Mouse (Mus musculus) olfactory bulb, adult 2 months (tissue): ENCODE data around the gene Sept10.

Experiments used
- CTCF ChIP-seq: fragments of 200-500 bp; IDR thresholded peaks from 2 replicates; pipeline ENCODE4 v1.5.1; 2012; ENCODE audit warnings: low read depth, mild to moderate bottlenecking, low read length, moderate library complexity; ENCODE audit not compliant: insufficient read depth
- POLR2A ChIP-seq: fragments of 200-500 bp; IDR thresholded peaks from 2 replicates; pipeline ENCODE4 v1.6.1; 2012; ENCODE audit warnings: mild to moderate bottlenecking, low read depth, low read length, moderate library complexity; ENCODE audit not compliant: insufficient read depth

GRCm38 (mm10) chr10:59194891-59195290 is 26.8 kb downstream of the Sept10 start:
- no peak for TF ChIP-seq CTCF
- no peak for TF ChIP-seq POLR2A
